Mouse (Mus musculus): ENCODE results near the gene Elmo2. TPM values are rescaled to one million over a fixed set of nuclear protein-coding genes. Genes with fewer than 3 reads are reported as not detected.

Gene Elmo2
- polyA plus RNA-seq, 1 experiment, result 93.9 TPM

DNA sequence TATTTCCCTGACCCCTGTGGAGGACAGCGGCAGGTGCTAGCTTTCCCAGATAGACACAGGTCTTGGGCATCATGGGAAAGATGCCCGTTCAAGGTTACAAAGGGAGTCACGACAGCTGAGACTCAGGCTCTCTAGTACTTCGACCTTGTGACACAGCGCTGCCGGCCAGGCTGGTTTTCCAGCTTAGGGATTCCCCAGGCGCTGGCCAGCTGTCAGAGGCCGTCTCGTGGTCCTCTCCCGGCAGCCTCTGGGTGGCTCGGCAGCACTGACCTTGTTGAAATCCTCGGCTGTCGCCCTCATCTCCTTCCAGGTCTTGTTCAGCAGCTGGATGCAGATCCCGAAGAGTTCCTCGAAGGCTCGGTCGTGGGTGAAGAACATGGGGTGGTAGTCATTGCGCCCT is 29.7 kb downstream of the Elmo2 start:
- no peak for DNase-seq (ENCODE audit: low read depth)

DNA sequence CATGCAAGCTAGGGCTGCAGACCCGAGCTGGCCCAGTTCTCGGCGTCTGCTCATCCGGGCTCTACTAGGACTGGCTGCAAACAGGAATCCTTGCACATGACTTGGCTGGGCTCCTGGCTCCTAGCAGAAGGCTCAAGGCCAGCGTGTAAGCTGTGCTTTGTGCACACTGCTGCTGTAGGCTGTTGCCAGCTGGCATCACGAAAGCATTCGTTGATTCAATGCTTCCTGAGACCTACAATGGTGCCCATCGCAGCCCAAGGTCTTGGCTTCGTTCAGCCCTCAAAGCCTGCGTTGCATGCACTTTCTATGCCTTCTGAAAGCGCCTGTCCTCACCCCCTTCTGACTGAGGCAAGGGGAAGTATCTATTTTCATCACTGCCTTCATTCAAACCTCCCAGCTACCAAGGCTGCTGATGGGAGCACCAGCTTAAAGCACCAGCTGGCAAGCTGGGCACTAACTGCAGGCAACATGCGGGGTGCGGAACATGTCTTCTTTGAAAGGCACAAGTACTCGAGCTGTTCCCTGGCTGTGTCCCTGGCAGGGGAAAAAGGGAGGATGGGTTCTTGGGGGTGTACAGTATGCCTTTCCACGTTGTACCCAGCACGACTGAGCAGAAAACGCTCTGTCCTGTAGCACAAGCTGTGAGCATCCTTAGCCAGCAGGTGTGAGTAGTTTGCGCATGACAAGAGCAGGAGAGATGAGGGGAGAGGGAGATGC is 37.8 kb downstream of the Elmo2 start:
- no peak for DNase-seq (ENCODE audit: low read depth)

- no peak for DNase-seq (ENCODE audit: low read depth)
These were observed 38.9 kb downstream of the Elmo2 start, which contains the start of gene Slc35c2 for GRCm38 (mm10) chr2:165287202-165287984. TSS of gene Slc35c2 (minus strand) at chr2:165287869.

- no peak for DNase-seq (ENCODE audit: low read depth)
These were observed 39.7 kb downstream of the Elmo2 start for GRCm38 (mm10) chr2:165286361-165287201.

- DNase-seq (ENCODE audit: low read depth), result no peak
These were observed 40.7 kb downstream of the Elmo2 start for GRCm38 (mm10) chr2:165285621-165286020.

- DNase-seq (ENCODE audit: low read depth), result no peak
These were observed 41.2 kb downstream of the Elmo2 start for GRCm38 (mm10) chr2:165285034-165285433.

DNA sequence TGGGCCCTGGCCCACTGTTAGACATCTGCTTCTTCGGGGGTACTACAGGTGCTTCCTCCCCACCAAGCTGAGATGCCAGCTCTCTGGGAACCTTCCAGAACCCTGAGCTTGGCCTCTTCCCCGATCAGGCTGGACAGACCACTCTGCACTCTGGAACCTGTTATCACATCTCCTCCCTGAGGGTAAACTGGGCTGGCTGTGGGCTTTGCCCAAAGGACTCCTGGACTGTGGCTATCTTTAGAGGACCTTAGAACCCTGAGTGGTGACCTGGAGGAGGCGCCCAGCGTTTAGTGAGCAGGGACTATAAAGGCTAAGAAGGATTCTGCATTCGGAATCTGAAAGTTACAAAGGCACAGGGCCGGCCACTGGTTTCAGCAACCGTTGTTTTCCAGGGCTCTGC is 41.9 kb downstream of the Elmo2 start:
- DNase-seq (ENCODE audit: low read depth), result no peak

- DNase-seq (ENCODE audit: low read depth), result no peak
These were observed 42.6 kb downstream of the Elmo2 start for GRCm38 (mm10) chr2:165283644-165284043.

- peak; percentile 71 for DNase-seq (ENCODE audit: low read depth)
These were observed 44.4 kb downstream of the Elmo2 start for GRCm38 (mm10) chr2:165281779-165282311.

GRCm38 (mm10) chr2:165279351-165279750 is 46.9 kb downstream of the Elmo2 start:
- no peak for DNase-seq (ENCODE audit: low read depth)

DNA sequence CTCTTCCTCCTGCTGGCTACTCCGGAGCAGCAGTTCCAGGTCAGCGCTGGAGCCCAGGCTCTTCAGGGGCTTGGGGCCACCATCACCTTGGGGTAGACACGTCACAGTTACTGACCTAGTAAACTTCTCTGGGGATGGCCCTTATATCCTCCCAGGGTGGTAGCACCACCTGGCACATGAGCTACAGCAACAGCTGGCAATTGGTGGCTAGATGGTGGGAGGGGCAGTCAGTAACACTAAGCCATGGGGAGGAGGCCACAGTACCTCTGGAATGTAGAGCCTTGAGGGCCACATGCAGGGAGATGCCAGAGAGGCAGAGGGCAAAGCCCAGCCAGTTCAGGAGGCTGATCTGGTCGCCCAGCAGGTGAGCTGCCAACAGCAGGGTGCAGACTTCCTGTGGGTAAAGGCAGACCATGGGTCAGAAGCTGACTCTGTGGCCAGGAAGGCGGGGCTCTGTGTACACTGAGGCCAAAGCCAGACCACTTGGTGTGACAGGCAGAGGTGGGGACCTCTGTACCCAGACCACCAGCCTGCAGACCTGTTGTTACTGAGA is 49.0 kb downstream of the Elmo2 start:
- DNase-seq (ENCODE audit: low read depth), result no peak

GRCm38 (mm10) chr2:165275824-165276223 is 50.5 kb downstream of the Elmo2 start:
- DNase-seq (ENCODE audit: low read depth), result no peak

GRCm38 (mm10) chr2:165275124-165275640 is 51.1 kb downstream of the Elmo2 start:
- DNase-seq (ENCODE audit: low read depth), result no peak

DNA sequence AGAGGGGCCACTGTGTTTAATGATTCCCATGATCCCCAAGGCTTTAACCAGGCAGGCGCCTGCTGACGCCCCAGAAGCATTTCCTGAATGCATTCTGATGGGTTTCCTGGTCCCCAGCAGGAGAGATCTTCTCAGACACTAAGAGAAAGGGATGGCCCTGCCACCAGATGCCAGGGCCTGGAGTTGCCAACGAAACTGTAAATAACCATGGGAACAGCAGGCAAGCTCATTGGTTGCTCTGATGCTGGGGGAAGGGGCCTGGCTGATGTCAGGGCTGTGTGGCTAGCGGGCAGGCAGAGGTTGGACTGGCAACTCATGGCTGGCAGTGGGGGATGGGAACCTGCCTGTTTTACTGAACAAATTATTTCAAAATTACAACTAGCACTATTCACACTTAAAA is 52.7 kb downstream of the Elmo2 start:
- no peak for DNase-seq (ENCODE audit: low read depth)

- DNase-seq (ENCODE audit: low read depth), result no peak
These were observed 55.0 kb downstream of the Elmo2 start for GRCm38 (mm10) chr2:165271326-165271725.

DNA sequence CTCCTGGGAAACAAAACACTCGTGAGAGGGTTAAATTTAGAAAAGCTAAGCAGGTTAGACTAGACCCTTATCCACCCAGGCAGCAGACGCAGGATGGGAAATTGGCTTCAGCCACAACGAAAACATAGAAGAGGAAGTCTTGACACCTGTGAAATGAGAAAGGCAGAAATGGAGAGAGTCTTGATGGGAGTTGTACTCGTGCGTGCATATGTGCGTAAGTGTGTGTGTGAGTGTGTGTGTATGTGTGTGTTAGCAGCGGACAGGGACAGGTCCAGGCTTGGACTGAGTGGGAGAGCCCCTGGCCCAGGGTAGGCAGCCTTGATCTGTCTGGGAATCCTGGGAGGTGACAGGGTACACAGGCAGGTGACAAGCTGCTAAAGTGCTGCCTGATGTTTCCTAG is 55.4 kb downstream of the Elmo2 start:
- DNase-seq (ENCODE audit: low read depth), result no peak

DNA sequence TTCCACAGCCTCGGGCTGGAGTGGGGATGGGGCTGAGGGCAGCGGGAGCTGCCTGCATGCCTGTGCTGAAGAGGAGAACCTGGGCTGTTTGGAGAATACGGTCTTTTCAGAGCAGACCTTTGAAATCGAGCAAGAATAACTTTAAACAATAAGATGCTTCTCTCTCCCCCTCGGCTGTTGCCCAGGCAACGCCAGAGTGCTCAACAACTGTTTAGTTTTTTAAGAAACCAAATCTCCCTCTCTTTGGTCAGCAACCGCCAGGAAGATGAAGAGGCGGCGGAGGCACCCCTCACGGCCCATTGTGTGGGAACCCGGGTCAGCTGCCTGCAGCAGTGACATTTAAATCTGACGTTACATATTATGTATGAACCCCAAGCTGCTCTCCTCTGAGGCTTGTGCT is 59.5 kb downstream of the Elmo2 start:
- no peak for DNase-seq (ENCODE audit: low read depth)

DNA sequence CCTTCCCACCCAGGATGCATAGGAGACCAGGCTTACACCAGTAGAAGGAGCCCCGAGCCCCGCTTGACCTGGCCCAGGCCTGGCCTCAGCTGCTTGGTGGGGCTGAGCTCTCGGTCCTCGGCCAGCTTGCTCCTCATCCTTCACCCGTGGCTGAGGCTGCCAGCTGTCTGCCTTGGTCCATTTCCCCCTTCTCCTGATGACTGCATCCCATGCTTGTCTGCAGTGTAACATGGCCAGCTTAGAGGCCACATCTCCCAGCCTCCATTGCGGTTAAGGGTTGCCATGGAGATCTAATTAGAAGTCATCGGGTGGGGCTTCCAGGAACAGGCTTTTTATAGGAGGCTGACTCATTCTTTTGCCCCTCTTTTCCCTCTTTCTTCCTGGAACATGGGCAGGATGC is 62.4 kb downstream of the Elmo2 start:
- no peak for DNase-seq (ENCODE audit: low read depth)

DNA sequence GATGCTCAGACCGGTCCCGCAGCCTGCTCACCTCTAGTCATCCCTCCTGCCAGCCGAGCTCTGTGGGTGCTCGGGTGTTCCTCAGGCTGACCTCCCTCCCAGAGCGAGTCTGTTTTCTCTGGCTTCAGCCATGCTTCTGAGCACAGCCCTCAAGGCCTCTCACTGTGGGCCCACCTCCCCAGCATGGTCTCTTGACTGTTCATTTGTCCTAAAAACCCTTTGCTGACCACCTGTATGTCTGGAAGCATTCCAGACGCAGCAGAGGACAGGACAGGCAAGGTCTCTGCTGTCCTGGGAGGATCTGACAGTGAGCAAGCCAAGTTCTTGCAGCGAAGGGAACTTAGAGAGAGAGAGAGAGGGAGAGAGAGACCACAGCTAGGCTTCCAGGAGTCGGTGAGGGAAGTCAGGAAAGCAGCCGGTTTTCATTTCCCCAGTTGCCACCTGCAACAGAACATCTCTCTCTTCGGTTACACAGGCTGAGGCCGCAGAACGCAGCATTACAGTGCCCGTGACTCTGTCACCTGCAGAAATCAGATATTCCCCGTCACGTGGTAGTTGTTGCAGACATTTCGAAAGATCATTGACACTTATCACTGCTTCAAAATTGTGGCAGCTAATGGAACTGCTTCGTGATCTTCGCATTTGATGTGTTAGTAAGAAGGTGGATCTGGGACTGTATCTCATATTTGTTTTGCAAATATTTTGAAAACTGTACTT is 63.8 kb downstream of the Elmo2 start:
- DNase-seq (ENCODE audit: low read depth), result no peak

DNA sequence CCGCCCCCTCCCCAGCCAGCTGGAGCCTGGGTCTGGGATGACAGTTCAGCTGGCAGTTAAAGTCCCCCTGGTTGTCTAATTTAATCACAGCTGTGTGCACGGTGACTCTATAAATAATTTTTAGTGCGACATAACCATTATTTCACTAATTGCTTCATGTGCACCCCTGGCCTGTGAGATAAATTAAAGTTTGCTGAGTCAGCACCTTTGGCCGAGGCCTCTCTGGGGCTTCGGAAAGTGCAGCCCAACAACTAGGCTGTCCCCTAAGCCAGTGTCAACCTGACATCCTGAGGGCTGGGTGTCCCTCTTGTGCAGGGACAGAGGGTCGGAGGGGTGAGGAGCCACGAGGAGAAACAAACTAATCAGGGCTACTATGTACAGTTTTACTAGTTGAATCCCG is 66.4 kb downstream of the Elmo2 start:
- no peak for DNase-seq (ENCODE audit: low read depth)

DNA sequence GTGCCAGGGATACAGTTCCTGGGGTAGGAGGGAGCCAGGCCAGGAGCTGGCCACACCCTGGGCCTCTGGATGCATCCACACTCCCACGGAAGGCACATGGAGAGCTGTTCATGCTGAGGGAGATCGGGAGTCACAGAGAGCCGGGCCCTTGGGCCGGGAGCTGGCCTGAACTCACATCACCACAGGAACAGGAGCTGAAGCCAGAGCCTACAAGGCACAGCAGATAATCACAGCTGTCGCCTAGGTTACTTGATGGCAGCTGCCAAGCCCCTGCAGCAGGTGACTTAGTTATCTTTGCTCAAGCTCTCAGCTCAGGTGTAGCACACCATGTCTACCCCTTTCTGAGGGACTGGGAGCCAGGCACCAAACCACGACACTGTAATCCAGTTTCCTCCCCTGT is 68.0 kb downstream of the Elmo2 start:
- no peak for DNase-seq (ENCODE audit: low read depth)
